Mouse (Mus musculus) lung, postnatal 0 days (tissue): ENCODE data around the gene Itgb1.

ENCODE experiments used
- CTCF ChIP-seq: IDR thresholded peaks from 2 replicates; pipeline ENCODE4 v1.5.1; 2016; ENCODE audit warnings: antibody characterized with exemption, mild to moderate bottlenecking
- EP300 ChIP-seq: IDR thresholded peaks from 2 replicates; pipeline ENCODE4 v1.6.1; 2016; ENCODE audit warnings: antibody characterized with exemption, mild to moderate bottlenecking, control low read depth

GRCm38 (mm10) chr8:128704376-128704775 lies 18.9 kb downstream of the Itgb1 start:
- TF ChIP-seq EP300: no peak
- TF ChIP-seq CTCF: no peak
